Mouse (Mus musculus) lung, adult 2 months (tissue): Measurements from ENCODE around the gene Med13.

ENCODE experiments used
- CTCF ChIP-seq: fragments of 200-500 bp; IDR thresholded peaks from 2 replicates; pipeline ENCODE4 v1.5.1; 2011; ENCODE audit warnings: mild to moderate bottlenecking, low read length, control low read depth; ENCODE audit not compliant: insufficient read depth
- POLR2A ChIP-seq: fragments of 200-500 bp; IDR thresholded peaks from 2 replicates; pipeline ENCODE4 v1.6.1; 2011; ENCODE audit warnings: low read depth, mild to moderate bottlenecking, control low read depth, low read length, borderline replicate concordance; ENCODE audit errors: extremely low read depth

DNA sequence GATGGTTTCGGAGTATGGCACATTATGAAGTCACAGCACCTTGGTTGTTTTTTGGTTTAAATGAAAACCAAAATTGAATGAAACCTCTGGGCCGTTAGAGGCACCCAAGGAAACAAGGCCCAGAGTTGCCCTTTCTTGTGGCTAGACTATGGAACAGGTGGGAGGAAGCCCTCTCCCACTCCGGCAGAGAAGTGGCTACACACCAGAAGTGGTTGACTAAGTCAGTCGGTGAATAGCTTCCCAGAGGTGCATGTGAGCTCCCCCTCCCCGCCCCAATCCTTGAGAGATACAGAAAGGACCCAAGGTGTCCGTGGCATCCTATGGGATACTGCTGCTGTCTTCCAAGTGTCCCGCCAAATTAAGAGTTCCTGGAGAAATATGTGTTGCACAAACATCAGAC is 13.9 kb upstream of the Med13 start:
- TF ChIP-seq CTCF (no peak), POLR2A (no peak)
